Mouse (Mus musculus) lung, adult 2 months (tissue): ENCODE measurements at regions not wholly inside any gene's neighbourhood (a gene's known extent, or its start where the extent isn't known, plus 50 kb on each side); places are given as distances from the start of the nearest gene placed in this dataset.

ENCODE experiments used
- CTCF ChIP-seq: fragments of 200-500 bp; IDR thresholded peaks from 2 replicates; pipeline ENCODE4 v1.5.1; 2011; ENCODE audit warnings: mild to moderate bottlenecking, low read length, control low read depth; ENCODE audit not compliant: insufficient read depth
- POLR2A ChIP-seq: fragments of 200-500 bp; IDR thresholded peaks from 2 replicates; pipeline ENCODE4 v1.6.1; 2011; ENCODE audit warnings: low read depth, mild to moderate bottlenecking, control low read depth, low read length, borderline replicate concordance; ENCODE audit errors: extremely low read depth

DNA sequence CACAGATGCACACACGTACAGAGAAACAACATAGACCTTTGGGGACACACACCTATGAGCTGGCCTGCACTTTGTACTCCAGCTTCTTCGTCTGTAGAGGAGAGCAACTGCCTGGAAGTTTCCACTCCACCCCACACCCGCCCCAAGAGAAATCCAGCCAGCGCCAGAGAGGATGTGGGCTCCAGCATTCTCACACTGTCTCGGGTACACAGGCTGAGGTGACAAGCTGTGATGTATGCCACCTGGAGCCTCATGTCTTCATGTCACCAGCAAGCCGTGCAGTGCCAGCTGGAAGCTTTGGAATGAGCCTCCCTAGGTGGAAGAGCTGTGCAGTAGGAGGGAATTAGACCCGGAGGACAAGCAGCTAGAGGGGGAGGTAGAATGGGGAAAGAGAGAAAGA lies 208.3 kb upstream of the Kazn start:
- no peak for TF ChIP-seq CTCF
- no peak for TF ChIP-seq POLR2A
